In the genomic region with DNA sequence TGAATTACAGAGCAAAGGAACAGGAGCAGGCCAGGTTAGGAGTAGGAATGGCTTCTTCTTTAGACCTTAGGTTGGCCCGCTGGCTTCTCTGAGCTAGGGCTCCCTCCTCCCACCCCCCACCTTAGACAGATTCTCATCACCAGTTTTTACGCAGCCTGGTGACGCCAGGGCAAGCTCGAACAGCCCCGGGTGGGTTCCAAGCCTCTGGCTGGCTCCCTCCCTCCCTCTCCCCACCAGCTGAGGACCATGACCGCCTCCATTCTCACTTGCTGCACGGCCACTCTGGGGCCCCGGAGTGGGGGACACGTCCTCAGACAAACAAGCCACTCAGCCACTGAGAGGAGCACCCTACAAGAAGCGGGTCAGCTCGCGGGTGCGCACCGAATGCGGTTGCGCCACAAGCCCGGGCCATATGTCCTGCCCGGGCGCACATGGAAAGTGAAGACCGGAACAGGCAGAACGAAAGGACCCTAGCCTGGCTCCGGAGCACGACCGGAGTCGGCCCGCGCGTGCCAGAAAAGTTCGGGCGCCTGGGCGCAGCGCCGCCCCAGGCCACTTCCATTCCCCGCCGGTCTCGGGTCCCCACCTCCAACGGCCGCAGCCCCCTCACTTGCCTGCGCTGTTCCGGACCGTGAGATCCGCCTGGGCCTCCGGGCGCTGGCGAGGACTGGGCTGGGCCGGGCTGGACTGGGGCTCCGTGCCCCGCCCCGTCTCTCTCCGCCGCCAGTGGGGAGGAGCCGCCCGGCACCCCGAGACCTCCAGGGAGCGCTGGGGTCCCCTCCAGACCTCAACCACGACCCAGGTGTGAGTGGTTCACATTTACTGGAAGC, we compare ENCODE assay signal across 8 mouse cellular contexts. TPM values are rescaled to one million over a fixed set of nuclear protein-coding genes. Genes with fewer than 3 reads are reported as not detected.
DNase-seq lines count a peak whose midpoint lies in the region; ATAC-seq and TF ChIP-seq lines count a peak whose summit lies in the region.

No protein-coding gene starts in this region.

- DNase-seq in ES-E14 (ENCODE audit: low read depth, low spot score) = no peak
- DNase-seq in c-Kit-negative CD71-positive TER-119-positive erythroid progenitor cells, embryonic 14.5 days (ENCODE audit: low read depth, low spot score) = peak; percentile 48
- DNase-seq in forebrain, embryonic 10.5 days (ENCODE audit: extremely low spot score, low spot score) = peak; percentile 59
- DNase-seq in heart, postnatal 10 days = peak; percentile 88
- peak; percentile 78 to 91 for DNase-seq in kidney, postnatal 25 days
- DNase-seq in lung, postnatal 0 days (ENCODE audit: low spot score) = peak; percentile 88
- DNase-seq in ovary, adult 18-20 months (ENCODE audit: low spot score) = peak; percentile 71
- peak; percentile 26 to 37 for DNase-seq in thymus, postnatal 36 days

- in situ Hi-C loops in ES-E14 (cut with MboI; ENCODE audit: low sequenced_read_pairs in 2 of 2, unreplicated experiment in 2 of 2) = no loop called here

- peak overlapping the region; percentile 67 for H3K4me2 ChIP-seq in lung, postnatal 0 days (replicated peaks; ENCODE audit: low read depth, low read length)

- no peaks in the 10 kb centered on the region for H3K9me3 ChIP-seq in ES-E14 (ENCODE audit: control insufficient read depth, insufficient read depth, low read depth, low read length)
- no peaks in the 10 kb centered on the region for H3K9me3 ChIP-seq in forebrain, embryonic 10.5 days
- no peaks in the 10 kb centered on the region for H3K9me3 ChIP-seq in lung, postnatal 0 days (ENCODE audit: low read length)

- no peak for TF ChIP-seq EP300 in lung, postnatal 0 days (IDR thresholded peaks at IDR 0.05)

- H3K4me1 ChIP-seq in ES-E14 (ENCODE audit: control insufficient read depth in 2 of 2, insufficient read depth in 2 of 2, low read length in 2 of 2, poor library complexity in 1 of 2) = peaks cover 2 to 23% of the 10 kb centered on the region in 2 experiments; a peak in 3 of 4 replicates
- H3K4me1 ChIP-seq in forebrain, embryonic 10.5 days = peaks cover 15% of the 10 kb centered on the region
- peaks cover 42% of the 10 kb centered on the region; the same call in 1 of the 2 replicates for H3K4me1 ChIP-seq in lung, postnatal 0 days (ENCODE audit: insufficient read depth, low read depth, low read length)

- intact Hi-C loops in heart, postnatal 10 days (cut with DNase I) = no loop called here

- peak; percentile 85 for ATAC-seq in lung, postnatal 0 days

- peak; percentile 25; the same call in 1 of the 2 replicates for TF ChIP-seq CTCF in lung, postnatal 0 days (IDR thresholded peaks at IDR 0.05)

- under 1% methylated on average over 56 of the region's 56 CpGs for WGBS in forebrain, embryonic 10.5 days
- under 1% methylated on average over 50 of the region's 56 CpGs for WGBS in lung, postnatal 0 days

- peak overlapping the region; percentile 80 for H3K9ac ChIP-seq in ES-E14 (ENCODE audit: insufficient read depth, low read depth, low read length, poor library complexity, severe bottlenecking)
- peak overlapping the region; percentile 97 for H3K9ac ChIP-seq in lung, postnatal 0 days (replicated peaks; ENCODE audit: low read depth)

- peak overlapping the region; percentile 5; the same call in 1 of the 2 replicates for H3K27ac ChIP-seq in ES-E14 (ENCODE audit: insufficient read depth, low read depth, low read length, poor library complexity, severe bottlenecking)
- peak overlapping the region; percentile 80 for H3K27ac ChIP-seq in forebrain, embryonic 10.5 days
- peak overlapping the region; percentile 99 for H3K27ac ChIP-seq in lung, postnatal 0 days (ENCODE audit: low read length)

- H3K27me3 ChIP-seq in forebrain, embryonic 10.5 days (ENCODE audit: poor library complexity, severe bottlenecking) = peaks cover 31% of the 10 kb centered on the region
- no peaks in the 10 kb centered on the region for H3K27me3 ChIP-seq in lung, postnatal 0 days (replicated peaks; ENCODE audit: insufficient read depth, low read length)

- H3K4me3 ChIP-seq in ES-E14 (ENCODE audit: insufficient read depth in 1 of 2, low read depth in 1 of 2, low read length in 2 of 2, poor library complexity in 1 of 2, severe bottlenecking in 1 of 2) = peak overlapping the region; percentile 67 to 75
- peak overlapping the region; percentile 73 for H3K4me3 ChIP-seq in forebrain, embryonic 10.5 days
- peak overlapping the region; percentile 87 for H3K4me3 ChIP-seq in lung, postnatal 0 days (ENCODE audit: low read depth, low read length)

- no peaks in the 10 kb centered on the region for H3K36me3 ChIP-seq in ES-E14 (ENCODE audit: control insufficient read depth, insufficient read depth, low read length, poor library complexity, severe bottlenecking)
- no peaks in the 10 kb centered on the region for H3K36me3 ChIP-seq in forebrain, embryonic 10.5 days (replicated peaks)
- H3K36me3 ChIP-seq in lung, postnatal 0 days (ENCODE audit: insufficient read depth, low read length) = no peaks in the 10 kb centered on the region

TF ChIP-seq in ES-E14, 5 proteins besides CTCF, POLR2A, EP300 and RAD21:
- TF ChIP-seq CHD2 (IDR thresholded peaks at IDR 0.05; ENCODE audit: low read depth, low read length) (no peak), ZC3H11A (IDR thresholded peaks at IDR 0.05; ENCODE audit: borderline replicate concordance, low read depth, low read length) (no peak), ZNF384 (IDR thresholded peaks at IDR 0.05; ENCODE audit: low read depth, low read length) (no peak), HCFC1 (IDR thresholded peaks at IDR 0.05; ENCODE audit: borderline replicate concordance, insufficient read depth, low read length) (no peak; the same call in 1 of the 2 replicates), MAFK (IDR thresholded peaks at IDR 0.05; ENCODE audit: insufficient read depth, low read depth, low read length) (no peak)

RNA-seq across cellular contexts. Expression of gene Tmbim1, which starts 1.7 kb away (rescaled TPM):
- 38.0 and 41.9 TPM in 2 replicates for total RNA-seq in ES-E14 (2012; rRNA removed)
- 8.1 and 8.3 TPM in 2 replicates for polyA plus RNA-seq in forebrain, embryonic 10.5 days (2016; fragmentation: Nextera tagmentation; extraction: Ambion mirVana)
- total RNA-seq in heart, postnatal 10 days (2021) = 10 to 100 TPM; 43.2 to 45.8 TPM
- 148 and 149 TPM in 2 replicates for polyA plus RNA-seq in lung, postnatal 0 days (2015; fragmentation: Nextera tagmentation; extraction: Ambion mirVana)

RNA-seq across cellular contexts. Expression of gene Pnkd, which starts 19.0 kb away (rescaled TPM):
- total RNA-seq in ES-E14 (2012; rRNA removed) = 63.9 and 84.4 TPM in 2 replicates
- polyA plus RNA-seq in forebrain, embryonic 10.5 days (2016; fragmentation: Nextera tagmentation; extraction: Ambion mirVana) = 99.7 and 101 TPM in 2 replicates
- 100 to 1,000 TPM; 205 to 211 TPM for total RNA-seq in heart, postnatal 10 days (2021)
- 88.7 and 91.4 TPM in 2 replicates for polyA plus RNA-seq in lung, postnatal 0 days (2015; fragmentation: Nextera tagmentation; extraction: Ambion mirVana)

RNA-seq across cellular contexts. Expression of gene Aamp, which starts 19.2 kb away (rescaled TPM):
- total RNA-seq in ES-E14 (2012; rRNA removed) = 127 and 138 TPM in 2 replicates
- 245 and 246 TPM in 2 replicates for polyA plus RNA-seq in forebrain, embryonic 10.5 days (2016; fragmentation: Nextera tagmentation; extraction: Ambion mirVana)
- total RNA-seq in heart, postnatal 10 days (2021) = 100 to 1,000 TPM; 103 to 109 TPM
- polyA plus RNA-seq in lung, postnatal 0 days (2015; fragmentation: Nextera tagmentation; extraction: Ambion mirVana) = 213 and 214 TPM in 2 replicates

RNA-seq across cellular contexts. Expression of gene Gpbar1, which starts 25.4 kb away (rescaled TPM):
- total RNA-seq in ES-E14 (2012; rRNA removed) = 0.45 and 0.95 TPM in 2 replicates
- polyA plus RNA-seq in forebrain, embryonic 10.5 days (2016; fragmentation: Nextera tagmentation; extraction: Ambion mirVana) = 0.14 and 0.33 TPM in 2 replicates
- not detected for total RNA-seq in heart, postnatal 10 days (2021)
- 0.18 and 0.30 TPM in 2 replicates for polyA plus RNA-seq in lung, postnatal 0 days (2015; fragmentation: Nextera tagmentation; extraction: Ambion mirVana)

RNA-seq across cellular contexts. Expression of gene Catip, which starts 58.2 kb away (rescaled TPM):
- total RNA-seq in ES-E14 (2012; rRNA removed) = 7.3 and 9.1 TPM in 2 replicates
- polyA plus RNA-seq in forebrain, embryonic 10.5 days (2016; fragmentation: Nextera tagmentation; extraction: Ambion mirVana) = 0.12 and 0.34 TPM in 2 replicates
- total RNA-seq in heart, postnatal 10 days (2021) = under 1 TPM; 0.29 to 0.45 TPM
- 3.4 and 5.1 TPM in 2 replicates for polyA plus RNA-seq in lung, postnatal 0 days (2015; fragmentation: Nextera tagmentation; extraction: Ambion mirVana)

Comparison
In these comparisons a context has a peak if more than half of its experiments do, and no peak if none do; other contexts are left out.
1. H3K27ac ChIP-seq: peak in every context shown above with its lines; median percentile 99 in lung, postnatal 0 days; 80 in forebrain, embryonic 10.5 days; 5 in ES-E14.